Mouse (Mus musculus): ENCODE measurements around the gene Cryba4.

GRCm38 (mm10) chr5:112255426-112255825, 3.1 kb upstream of the Cryba4 start, which contains the start of gene Crybb1:
- TF ChIP-seq POLR2A (IDR thresholded peaks at IDR 0.05; ENCODE audit: low read depth, low read length), result no peak
- TF ChIP-seq JUN (IDR thresholded peaks at IDR 0.05; ENCODE audit: insufficient read depth, low read depth, low read length), result no peak
- no peak for TF ChIP-seq MXI1 (IDR thresholded peaks at IDR 0.05; ENCODE audit: low read depth, low read length)
- no peak for TF ChIP-seq POLR2AphosphoS2 (IDR thresholded peaks at IDR 0.05; ENCODE audit: low read depth, low read length)
- TF ChIP-seq ELF1 (IDR thresholded peaks at IDR 0.05; ENCODE audit: low read depth, low read length), result no peak
- TF ChIP-seq CTCF (conservative IDR thresholded peaks at IDR 0.05 in 1 of 2, IDR thresholded peaks at IDR 0.05 in 1 of 2; ENCODE audit: low read depth in 2 of 2, low read length in 2 of 2), result no peak
- TF ChIP-seq ZC3H11A (IDR thresholded peaks at IDR 0.05; ENCODE audit: low read depth, low read length), result no peak
- TF ChIP-seq MAZ (IDR thresholded peaks at IDR 0.05; ENCODE audit: low read depth, low read length), result no peak
- TF ChIP-seq TCF12 (IDR thresholded peaks at IDR 0.05; ENCODE audit: low read depth, low read length), result no peak
- TF ChIP-seq E2F4 (IDR thresholded peaks at IDR 0.05; ENCODE audit: insufficient replicate concordance, low read depth, low read length), result no peak
- TF ChIP-seq CHD1 (IDR thresholded peaks at IDR 0.05; ENCODE audit: low read depth, low read length), result no peak
- no peak for TF ChIP-seq SMC3 (IDR thresholded peaks at IDR 0.05; ENCODE audit: low read depth, low read length)
